Mouse (Mus musculus) adrenal gland, postnatal 4 days (tissue): Measurements from ENCODE around the gene Incenp. TPM values are rescaled to one million over a fixed set of nuclear protein-coding genes. Genes with fewer than 3 reads are reported as not detected.
A peak's percentile ranks its signal among the peaks of the same experiment; 100 is the strongest.
"Not testable (repeated sequence)": the region's sequence is repeated elsewhere in the genome, so short reads cannot be mapped to it uniquely, and the experiment has no call there.

Experiments
- DNase-seq, 2 experiments: peaks; one replicate each; pipeline ENCODE4 v3.0.0; 2021 to 2022; ENCODE audit warnings: low spot score in 2 of 2, mixed read lengths in 2 of 2
- long read RNA-seq, 2 experiments: library from polyadenylated mRNA; stranded (forward); transcript quantifications; one replicate each; pipeline ENCODE4 v2.0.0; 2021
- total RNA-seq, 2 experiments: library from RNA; stranded (reverse); gene quantifications; 2 replicates each; pipeline ENCODE4 v1.2.3; 2021

Incenp gene
- total RNA-seq = 10 to 100 TPM; 69.3 to 69.9 TPM
- long read RNA-seq, experiment 1, transcript Incenp-201 (18 exons, 3,236 nt) = major isoform, 8 of 28 reads
- long read RNA-seq, experiment 1, partial matches to known transcripts = 6 of 28 reads
- long read RNA-seq, experiment 1, other reads (novel, unspliced or antisense) = 14 of 28 reads
- long read RNA-seq, experiment 2, transcript Incenp-201 (18 exons, 3,236 nt) = major isoform, 28 of 73 reads
- long read RNA-seq, experiment 2, partial matches to known transcripts = 16 of 73 reads
- long read RNA-seq, experiment 2, other reads (novel, unspliced or antisense) = 27 of 73 reads

- DNase-seq = peak; percentile 58 to 81
Measured at GRCm38 (mm10) chr19:9899072-9899779, at the start of gene Incenp. Incenp (minus strand) TSS chr19:9899551.

- DNase-seq = no peak
Measured at GRCm38 (mm10) chr19:9946986-9947385, 47.6 kb upstream of the Incenp start.

- no peak for DNase-seq
Measured at GRCm38 (mm10) chr19:9945800-9946564, 46.6 kb upstream of the Incenp start.

GRCm38 (mm10) chr19:9942539-9943533 lies 43.5 kb upstream of the Incenp start:
- no peak for DNase-seq

DNA sequence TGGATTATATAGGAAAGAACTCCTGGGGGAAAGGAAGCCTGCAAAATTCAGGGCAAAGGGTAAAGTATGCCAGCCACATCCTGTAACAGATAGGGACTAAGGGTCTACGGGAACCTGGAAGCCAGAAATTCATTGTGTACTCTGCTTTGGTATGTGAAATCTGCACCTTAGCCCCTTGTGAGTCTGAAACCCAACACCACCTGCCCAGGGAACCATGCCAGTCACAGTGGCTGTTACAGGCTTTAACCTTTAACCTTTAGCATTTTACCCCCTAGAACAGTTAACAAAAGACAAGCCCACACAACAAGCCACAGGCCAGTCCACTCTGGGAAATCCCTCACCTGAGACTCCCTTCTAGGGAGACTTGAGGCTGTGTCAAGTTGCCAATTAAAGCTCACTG lies 42.5 kb upstream of the Incenp start:
- no peak for DNase-seq

- DNase-seq = no peak
Measured at GRCm38 (mm10) chr19:9940903-9941302, 41.6 kb upstream of the Incenp start.

DNA sequence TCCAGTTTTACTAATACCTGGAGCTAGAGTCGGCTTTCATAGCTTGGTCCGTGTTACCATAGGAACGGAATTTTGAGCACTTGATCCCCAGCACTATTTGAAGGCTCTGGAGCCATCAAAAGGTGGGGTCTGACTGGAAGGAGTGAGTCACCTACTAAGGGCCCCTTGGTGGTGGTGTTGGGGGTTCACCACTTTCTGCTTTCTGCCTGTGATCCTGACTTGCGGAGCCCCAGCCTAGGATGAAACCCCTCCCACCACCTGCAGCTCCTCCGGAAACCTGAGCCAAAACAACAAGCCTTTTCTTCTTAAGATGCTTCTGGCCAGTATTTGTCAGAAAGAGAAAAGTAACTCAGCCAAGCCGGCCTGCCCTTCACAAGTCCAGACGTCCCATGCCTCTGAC lies 40.5 kb upstream of the Incenp start:
- no peak for DNase-seq

- no peak for DNase-seq
Measured at GRCm38 (mm10) chr19:9938824-9939303, 39.5 kb upstream of the Incenp start.

DNA sequence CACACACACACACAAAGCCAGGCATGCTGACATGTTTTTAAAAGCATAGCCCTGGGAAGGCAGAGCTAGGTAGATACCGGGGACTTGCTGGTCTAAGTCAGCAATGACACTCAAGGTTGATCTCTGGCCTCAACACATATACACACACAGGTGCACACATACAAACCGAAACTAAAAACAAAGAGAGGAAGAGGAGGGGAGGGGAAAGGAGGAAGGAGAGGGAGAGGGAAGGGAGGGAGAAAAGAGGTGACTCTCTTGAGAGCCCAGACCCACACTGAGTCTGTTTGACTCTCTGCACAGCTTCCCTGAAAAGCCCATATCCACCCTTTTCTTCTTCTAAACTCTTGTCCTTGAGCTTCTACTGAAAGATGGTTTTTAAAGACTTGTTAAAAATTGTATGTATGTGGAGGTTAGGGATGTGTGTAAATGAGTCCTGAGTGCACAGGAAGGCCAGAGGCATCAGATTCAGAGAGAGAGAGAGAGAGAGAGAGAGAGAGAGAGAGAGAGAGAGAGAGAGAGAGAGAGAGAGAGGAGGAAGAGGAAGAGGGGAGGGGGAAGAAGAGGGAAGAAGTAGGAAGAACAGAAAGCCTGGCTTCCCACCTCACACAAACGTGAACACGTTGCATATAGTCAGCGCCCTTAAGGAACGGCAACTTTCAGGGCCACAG lies 38.9 kb upstream of the Incenp start:
- DNase-seq = no peak

GRCm38 (mm10) chr19:9937428-9937827 lies 38.1 kb upstream of the Incenp start:
- no peak for DNase-seq

DNA sequence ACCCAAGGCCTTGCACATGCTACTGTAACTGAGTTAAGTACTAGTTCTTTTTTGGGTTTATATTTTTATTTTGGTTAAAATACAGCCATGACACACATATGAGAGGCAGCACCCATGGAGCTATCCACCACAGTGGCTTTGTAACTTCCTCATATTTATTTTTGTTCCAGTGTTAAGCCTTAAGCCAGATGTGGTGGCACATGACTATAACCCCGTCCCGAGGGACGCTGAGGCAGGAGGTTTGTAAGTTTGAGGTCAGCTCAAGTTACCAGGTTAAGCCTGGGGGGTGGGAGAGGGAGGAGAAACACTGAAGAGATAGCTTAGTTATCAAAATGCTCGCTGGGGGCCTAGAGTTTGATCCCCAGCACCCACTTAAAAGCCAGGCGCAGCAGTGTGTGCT lies 37.2 kb upstream of the Incenp start:
- DNase-seq = no peak

DNA sequence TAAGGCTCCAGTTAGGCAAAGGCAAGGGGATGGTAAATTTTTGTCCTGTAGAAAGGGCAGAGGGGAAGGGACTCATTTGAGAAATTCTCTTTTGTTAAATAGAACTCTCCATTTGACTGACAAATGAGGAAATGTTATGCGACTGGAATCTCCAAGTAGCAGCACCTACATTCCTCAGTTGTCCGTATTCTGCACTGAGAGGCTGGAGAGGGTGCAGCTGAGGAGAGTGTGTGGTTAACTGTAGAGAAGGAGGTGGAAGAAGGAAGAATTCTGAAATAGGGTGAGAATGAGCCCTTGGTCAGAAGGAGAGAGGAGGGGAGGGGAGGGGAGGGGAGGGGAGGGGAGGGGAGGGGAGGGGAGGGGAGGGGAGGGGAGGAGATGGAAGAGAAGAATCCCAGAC lies 34.6 kb upstream of the Incenp start:
- DNase-seq = no peak

- not testable (repeated sequence) for DNase-seq
Measured at GRCm38 (mm10) chr19:9931167-9931607, 31.8 kb upstream of the Incenp start.

GRCm38 (mm10) chr19:9928089-9928488 lies 28.7 kb upstream of the Incenp start:
- no peak for DNase-seq

DNA sequence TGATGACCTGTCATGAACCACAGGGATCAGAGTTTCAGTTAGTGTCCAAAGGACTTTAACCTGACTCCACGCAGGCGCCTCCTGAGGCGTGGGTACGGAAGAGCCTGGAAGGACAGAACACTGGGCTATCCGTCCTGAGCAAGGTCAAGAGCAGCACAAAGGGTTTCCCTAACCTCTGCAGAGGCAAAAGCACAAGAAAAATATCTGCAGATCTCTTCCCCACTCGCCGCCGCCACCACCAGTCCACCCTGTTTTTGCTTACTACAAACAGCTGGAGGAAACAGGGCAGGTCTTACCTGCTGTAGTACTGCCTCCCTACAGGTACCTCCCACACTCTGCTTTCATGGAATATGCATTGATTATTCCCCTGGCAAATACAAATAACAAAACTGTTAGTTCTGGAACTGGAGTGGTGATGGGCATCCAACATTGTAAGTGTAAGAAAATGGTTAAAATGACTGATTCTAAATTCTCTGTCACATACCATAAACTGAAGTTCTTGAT lies 25.5 kb upstream of the Incenp start:
- no peak for DNase-seq

DNA sequence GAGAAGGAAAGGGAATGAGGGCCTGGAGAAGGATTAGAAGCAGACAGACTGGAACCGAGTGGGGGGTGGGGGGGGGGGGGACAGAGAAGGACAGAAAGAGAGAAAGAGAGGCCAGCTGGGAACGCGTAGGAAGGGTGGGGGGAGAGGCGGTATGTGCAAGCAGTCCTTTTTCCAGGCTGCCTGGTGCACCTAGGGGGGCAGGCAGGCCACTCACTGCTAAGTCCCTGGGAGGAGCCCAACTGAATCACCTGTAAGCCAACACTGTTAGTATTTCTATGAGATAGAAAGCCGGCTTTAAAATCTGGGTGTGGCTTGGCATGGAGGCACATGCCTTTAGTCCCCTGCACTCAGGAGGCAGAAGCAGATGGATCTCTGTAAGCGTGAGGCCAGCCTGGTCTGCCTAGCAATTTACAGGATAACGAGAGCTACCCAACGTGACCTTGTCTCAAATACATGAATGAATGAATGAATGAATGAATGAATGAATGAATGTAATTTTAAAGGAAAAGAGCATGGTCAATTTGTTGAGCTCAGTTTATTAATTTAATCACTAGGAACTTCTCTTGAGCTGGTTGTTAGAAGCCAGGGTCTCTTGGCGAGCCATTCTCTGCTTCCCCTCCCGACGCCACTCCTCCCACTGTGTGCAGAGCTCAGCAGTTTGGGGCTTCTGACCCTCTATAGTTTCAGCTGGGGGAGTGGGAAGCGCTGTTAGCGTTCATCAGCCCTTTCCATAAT lies 24.9 kb upstream of the Incenp start:
- DNase-seq = no peak

DNA sequence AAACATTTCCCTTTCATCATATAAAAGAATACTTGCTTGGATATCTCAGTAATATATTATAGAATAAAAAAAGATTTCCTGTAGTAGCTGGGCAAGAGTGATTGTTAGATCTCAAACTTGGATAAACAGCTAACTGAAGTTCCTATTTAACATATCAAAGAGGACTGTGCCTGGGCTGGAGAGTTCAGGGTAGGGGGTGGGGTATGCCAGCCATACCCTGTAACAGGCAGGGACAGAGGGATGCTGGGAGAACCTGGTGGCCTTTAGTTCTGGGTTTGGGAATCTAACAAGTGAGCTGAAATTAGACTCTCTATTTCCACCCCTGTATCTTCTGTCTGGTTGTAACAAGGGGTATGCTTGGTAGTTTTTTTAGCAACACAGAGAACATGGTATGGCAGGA lies 23.7 kb upstream of the Incenp start:
- DNase-seq = no peak

- no peak for DNase-seq
Measured at GRCm38 (mm10) chr19:9922228-9922627, 22.9 kb upstream of the Incenp start.
